Mouse (Mus musculus) kidney, adult 2 months (tissue): ENCODE measurements around the gene Wiz.

Source experiments
- CTCF ChIP-seq: fragments of 200-500 bp; conservative IDR thresholded peaks from 2 replicates; pipeline ENCODE4 v1.5.1; 2011; ENCODE audit warnings: low read depth, mild to moderate bottlenecking, control low read depth, low read length, moderate library complexity, mixed read lengths; ENCODE audit not compliant: insufficient read depth, insufficient read length
- POLR2A ChIP-seq: fragments of 200-500 bp; IDR thresholded peaks from one replicate; pipeline ENCODE4 v1.6.1; 2011; ENCODE audit warnings: low read depth, low read length, control low read depth

DNA sequence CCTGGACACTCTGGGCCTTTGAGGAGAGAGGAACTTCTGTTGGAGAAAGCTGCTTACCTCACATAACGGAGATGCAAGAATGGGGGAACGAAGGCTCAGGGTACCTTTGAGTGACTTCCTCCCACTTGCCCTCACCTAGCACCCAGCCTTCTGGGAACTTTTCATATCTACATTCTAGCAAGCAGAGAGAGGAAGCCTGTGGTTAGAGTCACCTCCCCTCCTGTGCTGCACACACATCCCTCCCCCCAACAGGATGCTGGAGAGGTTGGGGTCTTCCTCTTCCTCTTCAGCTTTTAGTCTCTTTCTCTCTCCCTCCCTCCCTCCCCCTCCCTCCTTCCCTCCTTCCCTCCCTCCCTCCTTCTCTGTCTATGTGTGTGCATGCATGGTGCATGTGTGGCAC, 34.8 kb upstream of the Wiz start, which contains the start of gene Pglyrp2:
- TF ChIP-seq CTCF (no peak), POLR2A (no peak)
